ENCODE assay signal across 16 mouse cellular contexts in genomic region chr12:112745716-112746115, GRCm38 (mm10). TPM values are rescaled to one million over a fixed set of nuclear protein-coding genes. Genes with fewer than 3 reads are reported as not detected.
A peak's percentile ranks its signal among the peaks of the same experiment; 100 is the strongest.
DNase-seq lines count a peak whose midpoint lies in the region; ATAC-seq and TF ChIP-seq lines count a peak whose summit lies in the region.
"Had no signal": no experiment of that assay in that cellular context is flagged by ENCODE, and none has a peak within 500 bp of the region (broad histone marks: within the 10 kb centered on the region; RNA-seq: fewer than 3 reads in every experiment).

No protein-coding gene starts in this region.

- H3K4me2 ChIP-seq in forebrain, embryonic 16.5 days (ENCODE audit: low read length), result no peak overlapping the region
- H3K4me2 ChIP-seq in neural tube, embryonic 13.5 days, result no peak overlapping the region
- no peak overlapping the region for H3K4me2 ChIP-seq in intestine, postnatal 0 days (replicated peaks; ENCODE audit: low read depth)
- H3K4me2 ChIP-seq: neural tube, embryonic 15.5 days had no signal

- DNase-seq in forebrain, embryonic 10.5 days (ENCODE audit: extremely low spot score, low spot score), result no peak
- no peak for DNase-seq in heart, embryonic 10.5 days (ENCODE audit: low spot score)
- DNase-seq in heart, adult 8-10 months (ENCODE audit: low spot score), result no peak
- no peak for DNase-seq in neural tube, embryonic 10.5 days (ENCODE audit: extremely low spot score, low spot score)
- DNase-seq: adrenal gland, postnatal 36 days; kidney, adult 8-10 months; layer of hippocampus, postnatal 36 days; lung, adult 18-20 months; right cerebral cortex, postnatal 4 days had no signal

- H3K4me1 ChIP-seq in forebrain, embryonic 10.5 days, result peaks cover 26% of the 10 kb centered on the region
- peaks cover 9% of the 10 kb centered on the region for H3K4me1 ChIP-seq in forebrain, embryonic 16.5 days (replicated peaks; ENCODE audit: control insufficient read depth, insufficient read depth, low read length)
- peaks cover 45% of the 10 kb centered on the region for H3K4me1 ChIP-seq in heart, embryonic 10.5 days
- H3K4me1 ChIP-seq in neural tube, embryonic 13.5 days (replicated peaks), result peaks cover 31% of the 10 kb centered on the region
- no peaks in the 10 kb centered on the region for H3K4me1 ChIP-seq in intestine, postnatal 0 days (replicated peaks; ENCODE audit: control insufficient read depth, insufficient read depth, low read length)

- no peak for TF ChIP-seq CTCF in intestine, postnatal 0 days (IDR thresholded peaks at IDR 0.05; ENCODE audit: low read depth)

- no peak overlapping the region for H3K9ac ChIP-seq in forebrain, embryonic 16.5 days (replicated peaks; ENCODE audit: low read depth, low read length)
- no peak overlapping the region for H3K9ac ChIP-seq in neural tube, embryonic 13.5 days
- H3K9ac ChIP-seq in intestine, postnatal 0 days (ENCODE audit: low read depth, low read length), result no peak overlapping the region
- H3K9ac ChIP-seq: neural tube, embryonic 15.5 days had no signal

- H3K36me3 ChIP-seq in forebrain, embryonic 10.5 days (replicated peaks), result peaks cover 23% of the 10 kb centered on the region
- H3K36me3 ChIP-seq in forebrain, embryonic 16.5 days (ENCODE audit: control insufficient read depth, insufficient read depth), result peaks cover 2% of the 10 kb centered on the region; the same call in 1 of the 2 replicates
- H3K36me3 ChIP-seq in heart, embryonic 10.5 days, result 0 out of 2 replicates have a peak, but pooled peaks cover 6% of the 10 kb centered on the region
- peaks cover 38% of the 10 kb centered on the region for H3K36me3 ChIP-seq in neural tube, embryonic 13.5 days
- peaks cover 27% of the 10 kb centered on the region; the same call in 1 of the 2 replicates for H3K36me3 ChIP-seq in intestine, postnatal 0 days (ENCODE audit: control insufficient read depth, insufficient read depth)

- WGBS in forebrain, embryonic 10.5 days, result 91% methylated on average over 10 of the region's 10 CpGs
- WGBS in forebrain, embryonic 16.5 days, result 89% methylated on average over 10 of the region's 10 CpGs
- WGBS in heart, embryonic 10.5 days, result 81% methylated on average over 10 of the region's 10 CpGs
- 91% methylated on average over 10 of the region's 10 CpGs for WGBS in neural tube, embryonic 13.5 days
- WGBS in intestine, postnatal 0 days, result 80% methylated on average over 10 of the region's 10 CpGs

- ATAC-seq in forebrain, embryonic 16.5 days, result no peak
- no peak for ATAC-seq in neural tube, embryonic 13.5 days (ENCODE audit: low read depth)
- ATAC-seq in intestine, postnatal 0 days, result no peak
- ATAC-seq: activated CD4-positive, CD25-positive, alpha-beta regulatory T cell, adult 4 months; Patski had no signal

- no peaks in the 10 kb centered on the region for H3K27me3 ChIP-seq in forebrain, embryonic 10.5 days (ENCODE audit: poor library complexity, severe bottlenecking)
- no peaks in the 10 kb centered on the region for H3K27me3 ChIP-seq in forebrain, embryonic 16.5 days (replicated peaks; ENCODE audit: control insufficient read depth, insufficient read depth, low read length)
- H3K27me3 ChIP-seq in heart, embryonic 10.5 days (ENCODE audit: insufficient read depth, poor library complexity, severe bottlenecking), result no peaks in the 10 kb centered on the region
- no peaks in the 10 kb centered on the region for H3K27me3 ChIP-seq in neural tube, embryonic 13.5 days
- no peaks in the 10 kb centered on the region for H3K27me3 ChIP-seq in intestine, postnatal 0 days (replicated peaks; ENCODE audit: control insufficient read depth, insufficient read depth, low read length)
- H3K27me3 ChIP-seq: neural tube, embryonic 15.5 days; Patski had no signal

- H3K27ac ChIP-seq in forebrain, embryonic 10.5 days, result 0 out of 2 replicates have a peak overlapping the region, but pooled peaks have one; percentile 5
- H3K27ac ChIP-seq in forebrain, embryonic 16.5 days (ENCODE audit: low read length), result no peak overlapping the region; the same call in 1 of the 2 replicates
- 0 out of 2 replicates have a peak overlapping the region, but pooled peaks have one; percentile 13 for H3K27ac ChIP-seq in heart, embryonic 10.5 days
- 0 out of 2 replicates have a peak overlapping the region, but pooled peaks have one; percentile 18 for H3K27ac ChIP-seq in neural tube, embryonic 13.5 days (replicated peaks)
- H3K27ac ChIP-seq in intestine, postnatal 0 days (ENCODE audit: low read depth, low read length), result no peak overlapping the region

- no peaks in the 10 kb centered on the region for H3K9me3 ChIP-seq in forebrain, embryonic 10.5 days
- no peaks in the 10 kb centered on the region for H3K9me3 ChIP-seq in forebrain, embryonic 16.5 days (ENCODE audit: control insufficient read depth, low read length)
- no peaks in the 10 kb centered on the region for H3K9me3 ChIP-seq in heart, embryonic 10.5 days
- no peaks in the 10 kb centered on the region for H3K9me3 ChIP-seq in neural tube, embryonic 13.5 days
- H3K9me3 ChIP-seq in intestine, postnatal 0 days (ENCODE audit: control insufficient read depth), result no peaks in the 10 kb centered on the region
- H3K9me3 ChIP-seq: neural tube, embryonic 15.5 days had no signal

- no peak overlapping the region for H3K4me3 ChIP-seq in forebrain, embryonic 10.5 days
- no peak overlapping the region for H3K4me3 ChIP-seq in forebrain, embryonic 16.5 days (replicated peaks; ENCODE audit: low read length)
- H3K4me3 ChIP-seq in heart, embryonic 10.5 days, result no peak overlapping the region
- no peak overlapping the region for H3K4me3 ChIP-seq in neural tube, embryonic 13.5 days
- H3K4me3 ChIP-seq in intestine, postnatal 0 days (ENCODE audit: low read depth, low read length), result no peak overlapping the region
- H3K4me3 ChIP-seq: neural tube, embryonic 15.5 days had no signal

RNA-seq across cellular contexts. Expression of gene Pld4, which starts 14.7 kb away (rescaled TPM):
- 3.8 and 3.9 TPM in 2 replicates for polyA plus RNA-seq in forebrain, embryonic 10.5 days (2016; fragmentation: Nextera tagmentation; extraction: Ambion mirVana)
- polyA plus RNA-seq in forebrain, embryonic 16.5 days (2015; fragmentation: Nextera tagmentation; extraction: Ambion mirVana), result 4.0 and 5.3 TPM in 2 replicates
- polyA plus RNA-seq in heart, embryonic 10.5 days (2016; fragmentation: Nextera tagmentation; extraction: Ambion mirVana), result 0.57 and 2.9 TPM in 2 replicates
- 1 to 10 TPM; 3.4 to 8.1 (median 4.3) TPM for total RNA-seq in heart, adult 8-10 months (2022)
- 6.7 and 8.6 TPM in 2 replicates for polyA plus RNA-seq in neural tube, embryonic 13.5 days (2015; fragmentation: Nextera tagmentation; extraction: Ambion mirVana)
- polyA plus RNA-seq in intestine, postnatal 0 days (2015; fragmentation: Nextera tagmentation; extraction: Ambion mirVana), result 6.7 and 6.9 TPM in 2 replicates

RNA-seq across cellular contexts. Expression of gene Cep170b, which starts 25.5 kb away (rescaled TPM):
- polyA plus RNA-seq in forebrain, embryonic 10.5 days (2016; fragmentation: Nextera tagmentation; extraction: Ambion mirVana), result 5.9 and 7.9 TPM in 2 replicates
- polyA plus RNA-seq in forebrain, embryonic 16.5 days (2015; fragmentation: Nextera tagmentation; extraction: Ambion mirVana), result 18.8 and 22.9 TPM in 2 replicates
- 3.9 and 6.6 TPM in 2 replicates for polyA plus RNA-seq in heart, embryonic 10.5 days (2016; fragmentation: Nextera tagmentation; extraction: Ambion mirVana)
- 10 to 100 TPM; 12.3 to 14.7 (median 13.4) TPM for total RNA-seq in heart, adult 8-10 months (2022)
- polyA plus RNA-seq in neural tube, embryonic 13.5 days (2015; fragmentation: Nextera tagmentation; extraction: Ambion mirVana), result 23.7 and 26.9 TPM in 2 replicates
- polyA plus RNA-seq in intestine, postnatal 0 days (2015; fragmentation: Nextera tagmentation; extraction: Ambion mirVana), result 12.7 and 13.4 TPM in 2 replicates

RNA-seq across cellular contexts. Expression of gene Ahnak2, which starts 56.7 kb away (rescaled TPM):
- 0.05 and 0.11 TPM in 2 replicates for polyA plus RNA-seq in forebrain, embryonic 10.5 days (2016; fragmentation: Nextera tagmentation; extraction: Ambion mirVana)
- 1.2 TPM in 2 replicates for polyA plus RNA-seq in forebrain, embryonic 16.5 days (2015; fragmentation: Nextera tagmentation; extraction: Ambion mirVana)
- polyA plus RNA-seq in heart, embryonic 10.5 days (2016; fragmentation: Nextera tagmentation; extraction: Ambion mirVana), result 0.53 and 0.71 TPM in 2 replicates
- 10 to 100 TPM; 19.3 to 24.6 (median 20.6) TPM for total RNA-seq in heart, adult 8-10 months (2022)
- polyA plus RNA-seq in neural tube, embryonic 13.5 days (2015; fragmentation: Nextera tagmentation; extraction: Ambion mirVana), result 2.8 and 2.9 TPM in 2 replicates
- polyA plus RNA-seq in intestine, postnatal 0 days (2015; fragmentation: Nextera tagmentation; extraction: Ambion mirVana), result 1.6 TPM in 2 replicates
- total RNA-seq: megakaryocyte-erythroid progenitor cell, adult 5-6 weeks had no signal
- polyA plus RNA-seq: activated CD4-positive, CD25-positive, alpha-beta regulatory T cell, adult 4 months had no signal

Comparison
In these comparisons a context has a peak if more than half of its experiments do, and no peak if none do; other contexts are left out.
1. H3K27ac ChIP-seq: peak in forebrain, embryonic 10.5 days (single experiment), heart, embryonic 10.5 days (single experiment) and neural tube, embryonic 13.5 days (single experiment); none in forebrain, embryonic 16.5 days (single experiment) and intestine, postnatal 0 days (single experiment).